Mouse (Mus musculus): Measurements from ENCODE around the gene Olfml2a. TPM values are rescaled to one million over a fixed set of nuclear protein-coding genes. Genes with fewer than 3 reads are reported as not detected.

The Olfml2a gene
- under 1 TPM in 1 of 2 experiments, not detected in 1; 0.16 TPM for polyA plus RNA-seq (2017; shearing (Covaris generic))

- peak; percentile 40 for ATAC-seq
Observed at GRCm38 (mm10) chr2:38931851-38932667, at the start of gene Olfml2a. Gene Olfml2a (plus strand): TSS chr2:38931978.

GRCm38 (mm10) chr2:38902866-38903265 lies 28.9 kb upstream of the Olfml2a start:
- ATAC-seq: no peak

GRCm38 (mm10) chr2:38904290-38904689 lies 27.5 kb upstream of the Olfml2a start:
- ATAC-seq: no peak

GRCm38 (mm10) chr2:38906097-38906496 lies 25.7 kb upstream of the Olfml2a start:
- no peak for ATAC-seq

GRCm38 (mm10) chr2:38908604-38909003 lies 23.2 kb upstream of the Olfml2a start:
- ATAC-seq: no peak

- ATAC-seq: no peak
Observed at GRCm38 (mm10) chr2:38914517-38914916, 17.3 kb upstream of the Olfml2a start.

- ATAC-seq: no peak
Observed at GRCm38 (mm10) chr2:38914965-38915364, 16.8 kb upstream of the Olfml2a start.

GRCm38 (mm10) chr2:38916947-38917691 lies 14.7 kb upstream of the Olfml2a start:
- ATAC-seq: no peak

- no peak for ATAC-seq
Observed at GRCm38 (mm10) chr2:38921374-38921773, 10.4 kb upstream of the Olfml2a start.

GRCm38 (mm10) chr2:38923471-38923870 lies 8.3 kb upstream of the Olfml2a start:
- no peak for ATAC-seq

GRCm38 (mm10) chr2:38923911-38924310 lies 7.9 kb upstream of the Olfml2a start:
- no peak for ATAC-seq

GRCm38 (mm10) chr2:38924571-38924970 lies 7.2 kb upstream of the Olfml2a start:
- ATAC-seq: no peak

GRCm38 (mm10) chr2:38925171-38926080 lies 6.4 kb upstream of the Olfml2a start:
- ATAC-seq: no peak

- peak; percentile 97 for ATAC-seq
Observed at GRCm38 (mm10) chr2:38926145-38926891, 5.5 kb upstream of the Olfml2a start.

- ATAC-seq: no peak
Observed at GRCm38 (mm10) chr2:38927115-38927979, 4.4 kb upstream of the Olfml2a start, which contains the start of gene Nr6a1. Gene Nr6a1 (minus strand): TSS chr2:38927688.

GRCm38 (mm10) chr2:38930269-38930668 lies 1.5 kb upstream of the Olfml2a start:
- no peak for ATAC-seq

- no peak for ATAC-seq
Observed at GRCm38 (mm10) chr2:38933931-38934330, 2.2 kb downstream of the Olfml2a start.

GRCm38 (mm10) chr2:38934936-38935335 lies 3.2 kb downstream of the Olfml2a start:
- no peak for ATAC-seq

- no peak for ATAC-seq
Observed at GRCm38 (mm10) chr2:38936721-38937378, 5.1 kb downstream of the Olfml2a start.

- no peak for ATAC-seq
Observed at GRCm38 (mm10) chr2:38937396-38937795, 5.6 kb downstream of the Olfml2a start.
